Mouse (Mus musculus) testis, adult 2 months (tissue): Measurements from ENCODE around the gene E4f1.

Source experiments
- CTCF ChIP-seq: fragments of 200-500 bp; IDR thresholded peaks from 2 replicates; pipeline ENCODE4 v1.5.1; 2012; ENCODE audit warnings: low read depth, mild to moderate bottlenecking, inconsistent platforms, low read length, moderate library complexity; ENCODE audit not compliant: control insufficient read depth, insufficient read depth, insufficient replicate concordance
- POLR2A ChIP-seq: fragments of 200-500 bp; IDR thresholded peaks from 2 replicates; pipeline ENCODE4 v1.6.1; 2012; ENCODE audit warnings: low read depth, mild to moderate bottlenecking, inconsistent platforms, low read length, moderate library complexity; ENCODE audit not compliant: control insufficient read depth

- TF ChIP-seq POLR2A: no peak; the same call in 1 of the 2 replicates
- TF ChIP-seq CTCF: no peak
These were observed 18.1 kb upstream of the E4f1 start, which contains the start of gene Caskin1 for GRCm38 (mm10) chr17:24488186-24488661.
